Mouse (Mus musculus) heart, embryonic 16.5 days (tissue): ENCODE measurements around the gene BC107364. TPM values are rescaled to one million over a fixed set of nuclear protein-coding genes. Genes with fewer than 3 reads are reported as not detected.
A peak's percentile ranks its signal among the peaks of the same experiment; 100 is the strongest.
"Not testable (repeated sequence)": the region's sequence is repeated elsewhere in the genome, so short reads cannot be mapped to it uniquely, and the experiment has no call there.

Experiments used
- ATAC-seq: fragments of 200-750 bp; cut with Nextera tagmentation; replicated peaks from 2 replicates; pipeline ENCODE4 v1.8.0; 2017; ENCODE audit warnings: moderate number of reproducible peaks; ENCODE audit not compliant: insufficient read depth, low FRiP score; ENCODE audit errors: extremely low read depth
- H3K27ac ChIP-seq: fragments of 300-500 bp; sonication (generic); 2 replicates; pipeline ENCODE4 v1.5.1; 2014; ENCODE audit warnings: mild to moderate bottlenecking, low read length, control low read depth, moderate library complexity
- H3K27me3 ChIP-seq: fragments of 300-500 bp; sonication (generic); 2 replicates; pipeline ENCODE4 v1.6.1; 2014; ENCODE audit warnings: low read length, mixed read lengths; ENCODE audit not compliant: control insufficient read depth, insufficient read depth
- H3K36me3 ChIP-seq: fragments of 300-500 bp; sonication (generic); 2 replicates; pipeline ENCODE4 v1.6.1; 2014; ENCODE audit not compliant: control insufficient read depth, insufficient read depth
- H3K4me1 ChIP-seq: fragments of 300-500 bp; sonication (generic); 2 replicates; pipeline ENCODE4 v1.6.1; 2014; ENCODE audit warnings: low read length, mixed read lengths; ENCODE audit not compliant: control insufficient read depth, insufficient read depth
- H3K4me2 ChIP-seq: fragments of 300-500 bp; sonication (generic); 2 replicates; pipeline ENCODE4 v1.6.1; 2014; ENCODE audit warnings: low read depth, mild to moderate bottlenecking, control low read depth, low read length
- H3K4me3 ChIP-seq: fragments of 300-500 bp; sonication (generic); 2 replicates; pipeline ENCODE4 v1.5.1; 2014; ENCODE audit warnings: mild to moderate bottlenecking, control low read depth, low read length
- H3K9ac ChIP-seq: fragments of 300-500 bp; sonication (generic); 2 replicates; pipeline ENCODE4 v1.6.1; 2014; ENCODE audit warnings: low read length, control low read depth
- H3K9me3 ChIP-seq: fragments of 300-500 bp; sonication (generic); replicated peaks from 2 replicates; pipeline ENCODE4 v1.6.1; 2016; ENCODE audit warnings: low read length; ENCODE audit not compliant: control insufficient read depth
- WGBS: fragments of 180-500 bp; shearing (Covaris S2); extraction: QIAGEN DNeasy Blood & Tissue Kit; methylation state at CpG from one replicate; pipeline ENCODE4 v1.1.7; 2014; 5-methylcytosine and 5-hydroxymethylcytosine counted together
- polyA plus RNA-seq: library from polyadenylated mRNA; unstranded; fragments of >200 nt; fragmentation: Nextera tagmentation; extraction: Ambion mirVana; gene quantifications from 2 replicates; pipeline ENCODE4 v1.2.1, GENCODE M21; 2015

The BC107364 gene
- polyA plus RNA-seq, 1 experiment from 2014 or later = 1.3 TPM

- peak overlapping the region; percentile 82 for H3K4me2 ChIP-seq
- ATAC-seq = peak; percentile 81
- H3K36me3 ChIP-seq, H3K9me3 ChIP-seq, H3K27me3 ChIP-seq: not testable (repeated sequence)
- H3K27ac ChIP-seq = peak overlapping the region; percentile 98
- WGBS = 15% methylated on average over 5 of the region's 38 CpGs
- peaks cover 15% of the 10 kb centered on the region for H3K4me1 ChIP-seq
- H3K4me3 ChIP-seq = peak overlapping the region; percentile 38
- peak overlapping the region; percentile 70 for H3K9ac ChIP-seq
These were observed 34.9 kb upstream of the BC107364 start for GRCm38 (mm10) chr3:96486828-96487559.

DNA sequence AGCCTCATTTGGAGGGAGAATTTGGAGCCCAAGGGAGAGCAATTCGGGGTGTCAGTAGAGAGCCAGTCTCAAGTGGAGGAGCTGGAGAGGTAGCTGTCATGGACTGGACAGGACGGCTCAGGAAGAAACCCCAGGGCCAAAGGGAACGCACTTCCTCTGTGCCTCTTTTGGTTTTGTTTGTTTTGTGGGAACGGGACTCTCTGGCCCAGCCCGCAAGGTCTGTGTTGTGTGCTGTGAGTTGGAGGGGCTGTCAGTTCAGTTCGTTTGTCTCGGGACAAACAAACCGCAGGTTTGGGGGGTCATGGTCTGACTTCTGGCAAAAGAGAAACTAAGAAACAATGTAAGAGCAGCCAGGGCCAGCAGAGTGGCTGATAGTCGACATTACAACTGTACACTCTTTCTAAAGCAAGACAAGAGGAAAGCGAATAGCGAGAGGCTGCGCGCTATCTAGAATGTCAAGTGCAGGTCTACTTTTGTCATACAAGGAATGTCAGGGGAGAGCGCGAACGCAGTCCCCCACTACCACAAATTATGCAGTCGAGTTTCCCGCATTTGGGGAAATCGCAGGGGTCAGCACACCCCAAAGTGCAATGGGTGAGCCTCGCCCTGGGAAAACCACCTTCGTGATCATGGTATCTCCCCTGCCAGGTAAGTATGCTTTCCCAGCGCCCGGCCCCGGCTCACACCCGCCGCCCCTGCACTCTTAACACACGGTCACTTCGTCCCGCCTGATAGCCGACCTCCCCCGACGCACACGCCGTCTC lies 34.1 kb upstream of the BC107364 start:
- not testable (repeated sequence) for H3K4me2 ChIP-seq, H3K9me3 ChIP-seq, H3K27me3 ChIP-seq, H3K4me3 ChIP-seq, H3K36me3 ChIP-seq, H3K9ac ChIP-seq
- Histone ChIP-seq H3K27ac (peak overlapping the region; percentile 46; the same call in 1 of the 2 replicates), H3K4me1 (peaks cover 15% of the 10 kb centered on the region)
- 2% methylated on average over 4 of the region's 34 CpGs for WGBS
- ATAC-seq = peak; percentile 28

DNA sequence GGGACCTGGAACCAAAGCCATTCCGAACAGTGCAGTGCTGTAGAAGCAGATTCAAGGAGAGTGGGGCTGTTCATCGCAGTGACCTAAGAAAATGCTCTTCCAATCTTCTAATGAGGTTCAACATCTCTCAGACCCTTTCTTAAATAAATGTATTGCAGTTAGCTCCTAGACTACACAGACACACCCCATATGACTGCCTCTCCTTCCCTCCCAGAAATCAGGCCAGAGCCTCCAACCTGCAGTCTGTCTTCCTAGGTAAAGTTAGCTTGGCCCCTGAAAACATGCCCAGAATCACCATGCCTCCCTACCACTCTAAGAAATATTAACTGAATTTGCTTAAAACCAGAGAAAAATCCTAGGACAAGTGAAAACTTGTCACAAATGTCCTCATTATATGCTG lies 33.3 kb upstream of the BC107364 start:
- no peaks in the 10 kb centered on the region for H3K27me3 ChIP-seq
- H3K9ac ChIP-seq = peak overlapping the region; percentile 46

GRCm38 (mm10) chr3:96484921-96485320 lies 32.8 kb upstream of the BC107364 start:
- H3K4me3 ChIP-seq = no peak overlapping the region
- H3K4me2 ChIP-seq = peak overlapping the region; percentile 23; the same call in 1 of the 2 replicates
- peak overlapping the region; percentile 56 for H3K27ac ChIP-seq
- 65% methylated on average over 4 of the region's 4 CpGs for WGBS
- no peak for ATAC-seq
- H3K36me3 ChIP-seq = no peaks in the 10 kb centered on the region
- H3K27me3 ChIP-seq = no peaks in the 10 kb centered on the region
- H3K9me3 ChIP-seq = no peaks in the 10 kb centered on the region
- peak overlapping the region; percentile 46 for H3K9ac ChIP-seq
- H3K4me1 ChIP-seq = peaks cover 15% of the 10 kb centered on the region

More for the DNA sequence above, 33.3 kb upstream of the BC107364 start:
- H3K9me3 ChIP-seq = no peaks in the 10 kb centered on the region
- H3K4me2 ChIP-seq = peak overlapping the region; percentile 23; the same call in 1 of the 2 replicates
- WGBS = 53% methylated on average over 2 of the region's 2 CpGs
- H3K27ac ChIP-seq = peak overlapping the region; percentile 56
- ATAC-seq = no peak
- peaks cover 15% of the 10 kb centered on the region for H3K4me1 ChIP-seq
- no peak overlapping the region for H3K4me3 ChIP-seq
- H3K36me3 ChIP-seq = no peaks in the 10 kb centered on the region

- no peak for ATAC-seq
- H3K9ac ChIP-seq = no peak overlapping the region
- H3K4me2 ChIP-seq = no peak overlapping the region
- WGBS = 93% methylated on average over 2 of the region's 2 CpGs
- H3K4me3 ChIP-seq = no peak overlapping the region
- no peak overlapping the region for H3K27ac ChIP-seq
- no peaks in the 10 kb centered on the region for H3K9me3 ChIP-seq
- no peaks in the 10 kb centered on the region for H3K36me3 ChIP-seq
- H3K4me1 ChIP-seq = peaks cover 15% of the 10 kb centered on the region
- no peaks in the 10 kb centered on the region for H3K27me3 ChIP-seq
These were observed 31.8 kb upstream of the BC107364 start for GRCm38 (mm10) chr3:96483946-96484345.

- H3K4me1 ChIP-seq = peaks cover 15% of the 10 kb centered on the region
- H3K27me3 ChIP-seq, H3K9me3 ChIP-seq, H3K4me3 ChIP-seq, ATAC-seq, H3K9ac ChIP-seq, H3K4me2 ChIP-seq, H3K27ac ChIP-seq, H3K36me3 ChIP-seq: not testable (repeated sequence)
- WGBS = 52% methylated on average over 7 of the region's 7 CpGs
These were observed 30.9 kb upstream of the BC107364 start for GRCm38 (mm10) chr3:96483044-96483443.

DNA sequence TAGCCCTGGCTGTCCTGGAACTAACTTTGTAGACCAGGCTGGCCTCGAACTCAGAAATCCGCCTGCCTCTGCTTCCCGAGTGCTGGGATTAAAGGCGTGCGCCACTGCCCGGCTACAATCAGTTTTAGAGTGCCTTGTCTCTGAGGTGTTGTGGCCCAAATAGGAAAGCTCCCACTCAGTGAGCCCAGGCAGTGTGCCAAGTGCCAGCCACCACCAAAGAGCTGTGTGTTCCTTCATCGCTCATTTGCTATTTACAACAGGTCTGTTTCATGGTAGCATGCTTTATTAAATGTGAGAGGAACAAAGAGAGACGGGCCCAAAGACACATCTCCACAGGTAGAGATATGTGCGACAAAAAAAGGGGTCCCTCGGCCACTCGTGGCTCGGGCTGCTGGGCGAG lies 30.3 kb upstream of the BC107364 start:
- ATAC-seq = no peak

DNA sequence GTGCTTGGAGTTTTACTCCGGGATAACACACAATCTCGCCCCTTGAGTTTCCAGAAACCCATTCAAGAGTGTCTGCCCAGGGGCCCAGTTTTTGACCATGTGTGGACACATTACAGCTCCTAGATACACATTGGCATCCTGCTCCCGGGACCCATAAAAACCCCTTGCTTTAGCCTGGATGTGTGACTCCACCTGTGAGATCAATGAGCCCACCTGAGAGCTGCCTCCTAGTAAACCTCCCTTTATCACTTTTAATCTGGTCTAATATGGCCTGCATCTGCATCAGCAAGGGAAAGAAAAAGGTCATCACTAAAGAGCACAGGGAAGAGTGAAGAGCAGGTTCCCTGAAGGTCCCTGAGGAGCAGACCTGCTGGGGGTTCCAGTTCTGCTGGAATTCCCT lies 29.8 kb upstream of the BC107364 start:
- ATAC-seq = no peak

More for the DNA sequence above, 30.3 kb upstream of the BC107364 start:
- Histone ChIP-seq H3K27ac (no peak overlapping the region), H3K9me3 (no peaks in the 10 kb centered on the region), H3K4me2 (no peak overlapping the region), H3K27me3 (peaks cover 7% of the 10 kb centered on the region), H3K4me1 (peaks cover 11% of the 10 kb centered on the region), H3K36me3 (no peaks in the 10 kb centered on the region), H3K4me3 (no peak overlapping the region), H3K9ac (no peak overlapping the region)
- 80% methylated on average over 13 of the region's 13 CpGs for WGBS

DNA sequence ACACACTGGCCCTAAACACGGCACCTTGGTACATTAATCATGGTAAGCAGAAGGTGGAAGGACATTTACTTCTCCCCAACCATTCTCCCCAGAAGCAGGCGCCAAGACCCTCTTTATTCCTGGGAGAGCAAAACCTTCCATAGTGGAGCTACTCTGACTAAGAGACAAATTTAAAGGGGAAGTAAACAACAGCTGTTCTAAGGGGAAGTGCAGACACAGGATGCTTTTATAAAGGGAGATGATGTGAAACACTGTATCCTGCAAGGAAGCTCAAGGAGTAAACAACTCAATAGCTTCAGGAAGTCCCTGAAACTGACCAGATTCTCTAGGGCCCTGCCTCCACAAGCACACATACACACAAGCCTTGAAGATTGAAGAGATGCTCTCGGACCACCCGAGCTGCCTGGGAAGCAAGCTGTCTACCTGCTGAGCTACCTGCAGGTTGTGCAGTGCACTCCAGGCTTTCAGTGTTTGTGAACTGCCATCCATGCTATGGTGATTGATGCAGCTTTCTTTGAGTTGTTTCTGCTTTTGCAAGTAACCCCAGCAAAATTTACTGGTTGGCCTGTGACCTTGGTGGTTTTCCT lies 28.7 kb upstream of the BC107364 start:
- WGBS = 86% methylated on average over 4 of the region's 4 CpGs
- H3K27me3 ChIP-seq = peaks cover 17% of the 10 kb centered on the region
- H3K9ac ChIP-seq = no peak overlapping the region
- no peaks in the 10 kb centered on the region for H3K9me3 ChIP-seq
- no peak overlapping the region for H3K27ac ChIP-seq
- no peak overlapping the region for H3K4me2 ChIP-seq
- H3K4me1 ChIP-seq = peaks cover 8% of the 10 kb centered on the region
- ATAC-seq = no peak
- H3K4me3 ChIP-seq = no peak overlapping the region
- H3K36me3 ChIP-seq = no peaks in the 10 kb centered on the region

More for the DNA sequence above, 29.8 kb upstream of the BC107364 start:
- 88% methylated on average over 3 of the region's 3 CpGs for WGBS
- Histone ChIP-seq H3K36me3 (no peaks in the 10 kb centered on the region), H3K4me3 (no peak overlapping the region), H3K27me3 (peaks cover 9% of the 10 kb centered on the region), H3K27ac (no peak overlapping the region), H3K4me2 (no peak overlapping the region), H3K9me3 (no peaks in the 10 kb centered on the region), H3K9ac (no peak overlapping the region), H3K4me1 (peaks cover 8% of the 10 kb centered on the region)
